Mouse (Mus musculus): ENCODE data around the gene Cdc6. TPM values are rescaled to one million over a fixed set of nuclear protein-coding genes. Genes with fewer than 3 reads are reported as not detected.

Cdc6 gene
- polyA plus RNA-seq, 1 experiment, result 55.8 TPM

DNA sequence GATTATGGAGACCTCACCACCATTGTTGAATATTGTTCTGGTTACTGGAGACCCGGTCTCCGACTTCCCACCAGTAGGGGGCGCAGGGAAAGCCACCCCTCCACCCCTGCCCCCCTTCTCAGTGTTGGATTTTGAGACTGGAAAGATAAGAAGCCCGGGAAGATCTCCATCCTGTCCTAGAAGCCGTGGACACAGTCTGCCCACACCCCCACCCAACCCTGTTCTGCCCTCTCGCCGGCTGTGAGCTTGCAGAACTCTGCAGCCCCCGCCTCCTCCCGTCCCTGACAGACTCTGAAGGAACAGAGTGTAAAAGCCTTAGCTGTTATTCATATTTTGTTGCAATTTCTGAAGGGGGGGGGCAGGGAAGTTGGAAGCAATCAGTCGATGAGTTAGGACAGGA lies 46.8 kb downstream of the Cdc6 start:
- peak overlapping the region; percentile 27 for H3K9ac ChIP-seq (ENCODE audit: low read depth, poor library complexity, severe bottlenecking)
- H3K4me1 ChIP-seq (ENCODE audit: control insufficient read depth, insufficient read depth, low read length), result peaks cover 4% of the 10 kb centered on the region
- H3K36me3 ChIP-seq (ENCODE audit: control insufficient read depth, insufficient read depth, low read length, poor library complexity, severe bottlenecking), result 0 out of 2 replicates have a peak, but pooled peaks cover 3% of the 10 kb centered on the region
- TF ChIP-seq EP300 (IDR thresholded peaks at IDR 0.05; ENCODE audit: insufficient read depth, low read depth, low read length) (no peak), POLR2A (IDR thresholded peaks at IDR 0.05; ENCODE audit: insufficient read depth, low read length) (no peak), CTCF (IDR thresholded peaks at IDR 0.05; ENCODE audit: low read depth, low read length) (peak; percentile 65)
- H3K27ac ChIP-seq (ENCODE audit: insufficient read depth, low read length), result peak overlapping the region; percentile 93
- no peaks in the 10 kb centered on the region for H3K27me3 ChIP-seq (ENCODE audit: control insufficient read depth, insufficient read depth, low read length, poor library complexity, severe bottlenecking)
- H3K9me3 ChIP-seq (replicated peaks; ENCODE audit: control insufficient read depth, insufficient read depth, low read length, poor library complexity, severe bottlenecking), result no peaks in the 10 kb centered on the region
- H3K4me3 ChIP-seq (ENCODE audit: low read depth, low read length), result peak overlapping the region; percentile 11; the same call in 1 of the 2 replicates

DNA sequence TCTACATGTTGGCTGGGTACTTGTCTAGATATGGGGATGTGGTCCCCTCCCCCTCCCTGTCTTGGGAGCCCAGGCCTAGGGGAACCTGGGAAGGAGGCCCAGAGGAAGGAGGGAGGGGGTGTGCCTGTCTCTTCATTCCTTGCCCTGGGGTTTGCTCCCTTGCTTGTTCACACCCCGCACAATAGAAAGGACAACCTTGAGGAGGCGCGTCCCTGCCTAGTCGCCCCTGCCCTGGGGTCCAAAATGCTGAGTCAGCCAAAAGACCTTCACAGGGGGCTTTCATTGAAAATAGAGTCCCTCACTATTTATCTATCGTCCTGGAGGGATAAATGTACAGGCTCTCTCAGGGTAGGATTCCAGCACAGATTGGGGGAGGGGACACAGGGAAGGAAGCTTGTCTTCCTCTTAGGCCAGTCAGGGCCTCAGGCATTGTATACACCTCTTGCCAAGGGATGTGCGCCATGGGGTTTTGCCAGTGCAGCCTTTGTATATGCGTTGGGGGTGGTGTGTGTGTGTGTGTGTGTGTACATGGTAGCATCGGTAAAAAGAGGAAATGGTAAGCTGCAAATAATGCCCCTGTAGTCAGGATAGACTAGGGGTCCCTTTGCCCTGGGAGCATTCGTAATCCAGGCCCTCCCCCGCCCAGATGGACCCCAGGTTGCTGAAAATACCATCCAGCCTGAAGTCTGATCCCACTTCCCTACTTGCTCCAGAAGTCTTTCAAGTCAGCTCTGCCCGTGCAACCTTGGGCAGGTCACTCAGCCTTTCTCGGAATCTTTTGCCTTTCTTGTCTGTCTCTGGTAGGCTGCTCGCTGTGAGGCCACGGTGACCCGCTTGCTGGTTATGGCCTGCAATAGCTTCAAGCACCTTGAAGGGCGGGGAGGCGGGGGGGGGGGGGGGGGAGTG lies 47.5 kb downstream of the Cdc6 start:
- H3K9me3 ChIP-seq (replicated peaks; ENCODE audit: control insufficient read depth, insufficient read depth, low read length, poor library complexity, severe bottlenecking), result no peaks in the 10 kb centered on the region
- H3K4me3 ChIP-seq (ENCODE audit: low read depth, low read length), result peak overlapping the region; percentile 26
- H3K27me3 ChIP-seq (ENCODE audit: control insufficient read depth, insufficient read depth, low read length, poor library complexity, severe bottlenecking), result no peaks in the 10 kb centered on the region
- TF ChIP-seq EP300 (IDR thresholded peaks at IDR 0.05; ENCODE audit: insufficient read depth, low read depth, low read length), result peak; percentile 95
- TF ChIP-seq POLR2A (IDR thresholded peaks at IDR 0.05; ENCODE audit: insufficient read depth, low read length), result no peak
- no peak for TF ChIP-seq CTCF (IDR thresholded peaks at IDR 0.05; ENCODE audit: low read depth, low read length)
- H3K9ac ChIP-seq (ENCODE audit: low read depth, poor library complexity, severe bottlenecking), result peak overlapping the region; percentile 36
- H3K36me3 ChIP-seq (ENCODE audit: control insufficient read depth, insufficient read depth, low read length, poor library complexity, severe bottlenecking), result 0 out of 2 replicates have a peak, but pooled peaks cover 3% of the 10 kb centered on the region
- H3K27ac ChIP-seq (ENCODE audit: insufficient read depth, low read length), result peak overlapping the region; percentile 93
- H3K4me1 ChIP-seq (ENCODE audit: control insufficient read depth, insufficient read depth, low read length), result peaks cover 4% of the 10 kb centered on the region

DNA sequence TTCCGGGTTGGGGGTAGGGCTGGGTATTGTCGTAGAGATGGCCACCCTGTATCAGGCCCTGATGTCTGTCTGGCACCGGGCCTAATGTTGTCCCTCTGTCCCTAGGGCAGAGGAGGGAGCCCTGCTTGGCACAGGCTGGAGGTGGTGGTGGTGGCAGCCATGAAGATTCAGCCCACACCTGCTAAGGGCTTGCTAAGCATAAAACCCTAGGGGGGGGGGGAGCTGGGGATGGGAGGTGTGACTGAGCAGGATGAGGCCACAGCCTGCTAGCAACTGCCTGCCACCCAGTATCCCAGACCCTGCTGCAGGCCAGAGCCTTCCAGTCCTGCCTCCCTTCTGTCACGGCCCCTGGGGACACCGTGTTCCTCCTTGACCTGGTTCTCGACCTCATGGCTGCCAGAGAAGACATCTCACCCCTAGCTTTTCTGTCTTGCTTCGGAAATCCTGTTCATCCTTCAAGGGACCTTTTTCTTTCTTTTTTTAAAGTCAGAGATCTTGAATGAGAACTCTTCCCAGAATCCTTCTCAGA lies 48.2 kb downstream of the Cdc6 start:
- Histone ChIP-seq H3K27ac (ENCODE audit: insufficient read depth, low read length) (peak overlapping the region; percentile 62), H3K4me1 (ENCODE audit: control insufficient read depth, insufficient read depth, low read length) (peaks cover 4% of the 10 kb centered on the region), H3K36me3 (ENCODE audit: control insufficient read depth, insufficient read depth, low read length, poor library complexity, severe bottlenecking) (no peaks in the 10 kb centered on the region), H3K9ac (ENCODE audit: low read depth, poor library complexity, severe bottlenecking) (peak overlapping the region; percentile 36), H3K4me3 (ENCODE audit: low read depth, low read length) (no peak overlapping the region), H3K27me3 (ENCODE audit: control insufficient read depth, insufficient read depth, low read length, poor library complexity, severe bottlenecking) (no peaks in the 10 kb centered on the region), H3K9me3 (replicated peaks; ENCODE audit: control insufficient read depth, insufficient read depth, low read length, poor library complexity, severe bottlenecking) (no peaks in the 10 kb centered on the region)
- TF ChIP-seq POLR2A (IDR thresholded peaks at IDR 0.05; ENCODE audit: insufficient read depth, low read length) (no peak), EP300 (IDR thresholded peaks at IDR 0.05; ENCODE audit: insufficient read depth, low read depth, low read length) (no peak), CTCF (IDR thresholded peaks at IDR 0.05; ENCODE audit: low read depth, low read length) (no peak)

DNA sequence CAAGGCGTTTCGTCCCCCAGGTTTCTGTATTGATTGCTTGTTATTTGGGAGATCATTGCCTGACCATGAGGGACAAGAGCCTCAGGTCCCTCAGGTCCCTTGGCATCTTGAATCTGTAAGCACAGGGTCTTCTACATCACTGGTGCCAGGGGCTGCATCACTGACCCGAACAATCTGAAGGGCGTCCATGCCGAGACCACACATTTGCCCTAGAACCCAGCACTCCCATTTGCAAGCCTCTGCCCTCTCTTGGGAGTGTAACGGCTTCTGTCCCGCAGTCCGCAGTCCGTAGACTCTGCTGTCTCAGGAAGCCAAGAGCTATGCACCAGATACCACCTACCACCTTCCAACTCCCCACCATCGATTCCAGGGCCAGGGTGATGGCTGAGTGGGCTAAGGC lies 48.7 kb downstream of the Cdc6 start:
- TF ChIP-seq CTCF (IDR thresholded peaks at IDR 0.05; ENCODE audit: low read depth, low read length) (no peak), EP300 (IDR thresholded peaks at IDR 0.05; ENCODE audit: insufficient read depth, low read depth, low read length) (no peak), POLR2A (IDR thresholded peaks at IDR 0.05; ENCODE audit: insufficient read depth, low read length) (no peak)
- peaks cover 4% of the 10 kb centered on the region for H3K4me1 ChIP-seq (ENCODE audit: control insufficient read depth, insufficient read depth, low read length)
- no peaks in the 10 kb centered on the region for H3K9me3 ChIP-seq (replicated peaks; ENCODE audit: control insufficient read depth, insufficient read depth, low read length, poor library complexity, severe bottlenecking)
- no peak overlapping the region for H3K4me3 ChIP-seq (ENCODE audit: low read depth, low read length)
- H3K36me3 ChIP-seq (ENCODE audit: control insufficient read depth, insufficient read depth, low read length, poor library complexity, severe bottlenecking), result no peaks in the 10 kb centered on the region
- H3K27ac ChIP-seq (ENCODE audit: insufficient read depth, low read length), result 0 out of 2 replicates have a peak overlapping the region, but pooled peaks have one; percentile 23
- no peaks in the 10 kb centered on the region for H3K27me3 ChIP-seq (ENCODE audit: control insufficient read depth, insufficient read depth, low read length, poor library complexity, severe bottlenecking)
- H3K9ac ChIP-seq (ENCODE audit: low read depth, poor library complexity, severe bottlenecking), result no peak overlapping the region

DNA sequence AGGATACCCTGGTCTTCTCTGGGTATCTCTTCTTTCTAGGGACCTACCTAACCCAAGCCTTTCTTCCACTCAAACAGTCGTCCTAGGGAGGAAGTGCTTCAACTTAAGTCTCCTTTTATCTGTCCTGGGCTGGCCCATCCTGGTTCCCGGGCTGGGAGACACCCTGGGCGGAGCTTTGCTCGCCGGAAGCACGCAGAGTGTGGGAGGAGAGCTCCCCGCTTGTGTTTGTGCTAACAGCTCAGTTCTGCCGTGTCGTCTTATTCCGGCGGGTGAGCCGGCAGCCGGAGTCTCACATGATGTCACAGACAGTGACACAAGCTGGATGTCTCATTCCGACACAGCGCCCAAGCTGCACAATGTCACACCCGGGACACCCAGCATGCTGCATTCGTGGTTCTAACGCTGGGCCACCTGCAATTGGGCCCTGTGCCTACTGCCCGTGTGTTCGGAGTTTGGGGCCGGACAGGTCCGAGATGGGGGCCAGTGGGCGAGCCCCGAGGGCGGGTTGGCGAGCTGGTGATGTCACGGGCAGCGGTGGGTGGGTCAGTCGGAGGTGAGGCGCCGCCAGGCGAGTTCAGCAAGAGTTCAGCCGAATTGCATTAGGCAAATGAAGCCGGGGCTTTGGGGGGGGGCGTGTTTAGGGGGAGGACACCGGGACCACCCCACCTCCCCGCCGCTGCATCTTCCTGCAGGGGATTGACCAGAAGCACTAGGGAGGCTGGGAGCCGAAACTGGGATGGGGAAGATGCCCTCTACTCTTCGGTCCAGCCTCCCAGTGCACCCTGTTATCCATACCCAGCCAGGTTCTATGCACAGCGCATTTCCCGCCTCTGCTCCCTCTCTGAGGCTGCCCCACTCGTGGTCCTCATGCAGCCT lies 52.1 kb downstream of the Cdc6 start:
- H3K9me3 ChIP-seq (replicated peaks; ENCODE audit: control insufficient read depth, insufficient read depth, low read length, poor library complexity, severe bottlenecking), result no peaks in the 10 kb centered on the region
- peak overlapping the region; percentile 76 for H3K27ac ChIP-seq (ENCODE audit: insufficient read depth, low read length)
- no peaks in the 10 kb centered on the region for H3K27me3 ChIP-seq (ENCODE audit: control insufficient read depth, insufficient read depth, low read length, poor library complexity, severe bottlenecking)
- H3K36me3 ChIP-seq (ENCODE audit: control insufficient read depth, insufficient read depth, low read length, poor library complexity, severe bottlenecking), result no peaks in the 10 kb centered on the region
- peak overlapping the region; percentile 90 for H3K9ac ChIP-seq (ENCODE audit: low read depth, poor library complexity, severe bottlenecking)
- TF ChIP-seq CTCF (IDR thresholded peaks at IDR 0.05; ENCODE audit: low read depth, low read length) (no peak), POLR2A (IDR thresholded peaks at IDR 0.05; ENCODE audit: insufficient read depth, low read length) (no peak), EP300 (IDR thresholded peaks at IDR 0.05; ENCODE audit: insufficient read depth, low read depth, low read length) (peak; percentile 41)
- H3K4me1 ChIP-seq (ENCODE audit: control insufficient read depth, insufficient read depth, low read length), result peaks cover 4% of the 10 kb centered on the region
- H3K4me3 ChIP-seq (ENCODE audit: low read depth, low read length), result peak overlapping the region; percentile 96

All from ES-Bruce4 (cell line).